Mouse (Mus musculus) kidney, adult 8-10 months (tissue): ENCODE data around the gene Slc8b1.
"Not testable (repeated sequence)": the region's sequence is repeated elsewhere in the genome, so short reads cannot be mapped to it uniquely, and the experiment has no call there.

ENCODE experiments used
- DNase-seq, 2 experiments: peaks; one replicate each; pipeline ENCODE4 v3.0.0; 2022

The Slc8b1 gene

DNA sequence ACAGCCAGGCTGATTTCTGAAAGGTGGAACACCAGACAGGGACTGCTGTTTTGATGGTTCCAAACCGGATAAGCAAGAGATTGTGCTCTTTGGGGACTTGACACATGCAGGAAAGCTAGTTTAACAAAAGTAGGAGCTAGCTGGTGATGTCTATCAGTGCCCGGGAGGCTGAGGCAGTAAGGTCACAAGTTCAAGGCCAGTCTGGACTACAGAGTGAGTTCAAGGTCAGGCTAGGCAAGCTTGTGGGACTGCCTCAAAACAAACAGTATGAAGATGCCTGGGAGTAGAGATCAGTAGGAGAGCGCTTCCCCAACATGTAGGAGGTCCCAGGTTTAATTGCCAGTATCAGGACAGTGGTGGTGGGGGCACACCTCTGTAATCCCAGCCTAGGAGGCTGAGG, 13.9 kb upstream of the Slc8b1 start:
- no peak for DNase-seq

DNA sequence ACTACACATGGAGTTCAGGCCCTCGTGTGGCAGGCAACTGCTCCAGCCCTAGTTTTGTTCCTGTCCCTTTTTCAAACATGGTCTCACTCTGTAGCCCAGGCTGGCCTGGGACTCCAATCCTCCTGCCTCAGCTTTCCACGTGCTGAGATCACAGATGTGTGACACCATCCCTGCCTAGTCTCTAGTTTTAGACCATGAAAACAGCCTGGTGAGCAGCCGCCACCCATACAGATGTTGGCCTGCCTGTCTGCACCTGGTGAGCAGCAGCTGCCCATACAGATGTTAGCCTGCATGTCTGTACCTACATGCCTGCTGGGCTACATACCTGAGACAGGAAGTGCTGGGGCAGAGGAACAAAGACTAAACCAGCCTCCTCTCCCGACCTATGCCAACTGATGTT, 11.8 kb upstream of the Slc8b1 start:
- no peak for DNase-seq

DNA sequence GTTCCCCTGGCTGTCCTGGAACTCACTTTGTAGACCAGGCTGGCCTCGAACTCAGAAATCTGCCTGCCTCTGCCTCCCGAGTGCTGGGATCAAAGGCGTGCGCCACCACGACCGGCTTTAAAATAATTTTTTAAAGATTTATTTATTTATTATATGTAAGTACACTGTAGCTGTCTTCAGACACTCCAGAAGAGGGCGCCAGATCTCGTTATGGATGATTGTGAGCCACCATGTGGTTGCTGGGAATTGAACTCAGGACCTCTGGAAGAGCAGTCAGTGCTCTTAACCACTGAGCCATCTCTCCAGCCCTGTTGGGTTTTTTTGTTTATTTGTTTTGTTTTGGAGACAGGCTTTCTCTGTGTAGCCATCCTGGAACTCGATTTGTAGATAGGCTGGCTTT, 10.4 kb upstream of the Slc8b1 start:
- DNase-seq = not testable (repeated sequence)

DNA sequence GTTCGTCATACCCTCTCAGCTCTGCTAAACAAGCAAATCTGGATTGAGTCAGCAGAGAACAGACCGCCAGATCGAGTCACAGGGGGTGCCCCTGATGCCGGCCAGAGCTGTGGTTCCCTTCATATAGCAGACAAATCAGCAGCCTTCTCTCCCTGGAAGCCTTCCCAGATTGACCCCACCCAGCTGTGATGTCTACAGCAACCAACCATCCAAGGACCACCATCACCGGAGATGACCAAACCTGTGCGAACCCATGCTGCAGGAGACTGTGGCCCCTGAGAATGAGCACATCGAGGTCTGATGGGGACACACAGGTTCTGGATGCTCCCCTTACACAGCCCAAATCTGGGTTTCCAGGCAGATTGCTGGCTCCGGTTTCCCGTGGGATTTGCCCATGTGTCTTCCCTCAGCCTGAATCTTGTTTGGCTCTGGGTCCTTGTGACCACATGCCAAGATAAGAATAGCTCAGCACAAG, 8.8 kb upstream of the Slc8b1 start:
- DNase-seq = no peak

DNA sequence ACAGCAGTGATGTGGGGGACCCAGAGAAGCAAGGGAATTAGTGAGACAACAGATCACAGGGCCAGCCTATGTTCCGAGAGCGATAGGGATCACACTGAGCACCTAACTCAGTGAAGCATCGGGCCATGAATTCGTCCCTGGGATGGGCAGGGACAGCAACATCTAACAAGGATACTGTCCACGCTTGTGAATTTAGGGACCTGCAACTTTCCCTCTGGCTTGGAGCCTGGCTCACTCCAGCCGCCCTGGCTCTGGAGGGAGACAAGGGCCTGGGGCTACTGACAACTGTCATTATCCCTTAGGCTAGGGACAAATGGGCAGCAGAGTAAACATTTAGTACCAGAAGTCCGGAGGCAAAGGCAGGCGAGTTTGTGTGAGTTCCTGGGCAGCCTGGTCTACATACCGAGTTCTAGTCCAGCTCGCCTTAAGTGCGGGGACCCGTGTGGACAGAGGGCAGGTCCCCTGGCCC, 8.3 kb upstream of the Slc8b1 start:
- DNase-seq = no peak

DNA sequence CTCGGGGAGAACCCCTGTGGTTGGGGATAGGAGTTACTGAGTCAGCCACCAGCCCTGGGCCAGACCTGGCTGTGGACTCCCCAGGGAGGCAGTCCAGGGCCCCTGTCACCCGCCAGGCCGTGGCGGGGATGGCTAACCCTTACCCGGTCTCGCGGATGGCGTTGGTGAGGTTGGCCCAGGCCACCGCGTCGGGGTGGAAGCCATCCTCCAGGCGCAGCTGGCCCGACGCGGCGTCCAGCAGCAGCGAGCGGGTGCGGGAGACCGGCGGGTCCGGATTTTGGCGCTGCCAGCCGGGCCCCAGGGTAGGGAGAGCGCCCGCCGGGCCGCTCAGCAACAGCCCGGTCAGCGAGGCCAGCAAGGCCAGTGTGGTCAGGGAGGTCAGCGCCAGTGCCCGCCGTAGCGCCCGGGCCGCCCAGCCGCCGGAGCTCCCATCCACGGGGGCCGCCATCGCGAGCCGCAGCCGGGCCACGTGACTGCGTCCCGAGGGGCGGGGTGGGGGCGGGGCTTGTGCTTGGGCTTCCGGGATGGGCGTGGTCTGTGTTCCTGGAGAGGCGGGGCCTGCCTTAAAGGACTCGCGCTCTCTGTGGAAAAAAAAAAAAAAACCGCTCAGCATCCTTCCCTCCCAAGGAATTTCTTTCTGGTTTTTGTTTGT, 7.7 kb upstream of the Slc8b1 start, which contains the start of gene Plbd2:
Plbd2 (minus strand) TSS at position 482 of the 652 bp plus-strand sequence.
- DNase-seq = peak; percentile 64 to 76

DNA sequence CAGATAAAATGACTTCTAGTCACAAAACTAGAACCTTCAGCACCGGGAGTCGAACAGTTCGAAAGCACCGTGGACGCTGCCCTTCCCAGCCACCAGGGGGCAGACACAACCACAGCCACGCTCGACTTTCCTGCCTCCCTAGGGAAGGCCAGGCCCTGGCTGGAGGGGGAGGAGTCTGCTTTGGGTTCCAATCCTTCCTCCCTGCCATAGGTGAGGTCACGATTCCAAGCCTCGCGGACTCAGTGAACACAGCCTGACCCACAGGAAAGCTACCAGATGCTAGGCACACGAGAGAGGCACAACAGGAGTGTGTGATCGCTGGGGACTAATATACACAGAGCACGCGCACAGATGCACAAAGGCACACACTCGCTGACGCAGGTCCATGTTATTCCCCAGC, 5.6 kb upstream of the Slc8b1 start:
- DNase-seq = peak; percentile 77 to 88

DNA sequence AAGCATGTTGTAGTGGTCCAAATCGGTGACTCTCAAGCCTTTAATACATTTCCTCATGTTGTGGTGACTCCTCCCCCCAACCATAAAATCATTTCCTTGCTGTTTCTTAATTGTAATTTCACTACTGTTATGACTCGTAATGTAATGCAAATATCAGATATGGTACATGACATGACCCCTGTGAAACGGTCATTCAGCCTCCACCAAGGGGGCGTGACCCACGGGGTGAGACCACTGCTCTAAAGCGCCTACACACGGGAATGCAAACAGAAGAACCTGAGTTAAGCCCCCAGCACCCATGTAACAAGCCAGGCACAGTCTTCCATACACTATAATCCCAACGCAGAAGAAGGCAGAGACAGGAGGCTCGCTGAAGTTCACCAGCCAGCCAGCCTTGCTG, 5.2 kb upstream of the Slc8b1 start:
- DNase-seq = no peak

DNA sequence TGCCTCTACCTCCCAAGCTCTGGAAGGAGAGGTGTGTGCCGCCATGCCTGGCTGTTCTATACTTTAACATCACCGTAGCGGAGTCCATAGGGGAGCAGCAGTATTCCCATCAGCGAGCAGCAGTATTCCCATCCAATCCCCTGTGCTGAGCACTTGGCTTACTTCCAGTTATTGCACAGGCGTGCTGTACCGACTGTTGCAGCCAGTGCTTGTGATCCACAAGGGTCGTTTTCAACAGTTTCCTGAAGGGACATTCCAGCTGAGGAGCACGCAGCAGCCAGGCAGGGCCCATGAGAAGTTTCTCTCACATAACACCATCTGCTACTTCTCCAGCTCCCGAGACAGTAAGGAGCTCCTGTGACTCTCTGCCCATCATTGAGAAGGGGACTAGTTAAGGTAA, 4.5 kb upstream of the Slc8b1 start:
- no peak for DNase-seq

DNA sequence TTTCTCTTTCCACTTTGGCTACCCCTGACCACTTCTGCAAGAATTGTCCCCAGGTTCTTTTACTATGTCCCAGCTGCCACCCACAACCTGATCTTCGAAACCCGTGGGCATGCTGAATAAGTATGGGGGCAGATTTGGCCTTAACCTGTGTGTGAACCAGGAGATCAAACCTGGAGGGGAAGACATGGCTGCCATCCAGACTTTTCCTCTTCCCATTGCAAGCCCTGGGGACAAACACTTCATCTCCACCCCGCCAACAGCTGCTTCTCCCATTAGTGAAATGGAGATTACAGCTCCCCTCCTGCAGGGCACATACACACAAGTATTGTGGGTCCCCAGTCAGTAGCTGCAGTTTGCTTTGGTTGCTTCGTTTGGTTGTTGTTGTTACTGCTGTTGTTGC, 3.7 kb upstream of the Slc8b1 start:
- no peak for DNase-seq

DNA sequence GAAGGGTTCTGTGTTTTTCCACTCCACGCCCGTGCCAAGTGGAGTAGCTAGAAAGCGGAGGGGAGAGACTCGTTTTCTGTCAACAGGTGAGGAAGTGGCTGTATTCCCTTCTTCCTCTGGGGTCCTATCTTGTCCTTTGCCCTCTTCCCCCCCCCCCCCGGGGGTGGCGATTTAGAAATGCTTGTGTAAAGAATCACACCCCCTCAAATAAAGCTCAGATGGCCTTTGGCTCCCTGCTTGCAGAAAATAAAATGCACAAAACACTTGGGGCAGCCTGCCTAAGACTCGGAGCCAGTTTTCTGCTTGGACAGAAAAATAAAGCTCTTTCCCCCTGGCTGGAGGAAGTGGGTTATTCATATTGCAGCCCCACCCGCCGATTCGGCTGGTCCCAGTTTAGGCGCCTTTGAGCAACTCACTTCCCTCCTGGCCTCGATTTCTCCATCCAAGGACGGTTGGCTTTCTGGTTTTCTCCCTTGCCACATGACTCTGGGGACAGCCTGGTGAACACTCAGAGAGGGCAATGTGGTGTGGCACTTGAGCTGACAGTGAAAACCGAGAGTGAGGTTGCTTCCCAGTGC, 764 bp downstream of the Slc8b1 start:
- no peak for DNase-seq

DNA sequence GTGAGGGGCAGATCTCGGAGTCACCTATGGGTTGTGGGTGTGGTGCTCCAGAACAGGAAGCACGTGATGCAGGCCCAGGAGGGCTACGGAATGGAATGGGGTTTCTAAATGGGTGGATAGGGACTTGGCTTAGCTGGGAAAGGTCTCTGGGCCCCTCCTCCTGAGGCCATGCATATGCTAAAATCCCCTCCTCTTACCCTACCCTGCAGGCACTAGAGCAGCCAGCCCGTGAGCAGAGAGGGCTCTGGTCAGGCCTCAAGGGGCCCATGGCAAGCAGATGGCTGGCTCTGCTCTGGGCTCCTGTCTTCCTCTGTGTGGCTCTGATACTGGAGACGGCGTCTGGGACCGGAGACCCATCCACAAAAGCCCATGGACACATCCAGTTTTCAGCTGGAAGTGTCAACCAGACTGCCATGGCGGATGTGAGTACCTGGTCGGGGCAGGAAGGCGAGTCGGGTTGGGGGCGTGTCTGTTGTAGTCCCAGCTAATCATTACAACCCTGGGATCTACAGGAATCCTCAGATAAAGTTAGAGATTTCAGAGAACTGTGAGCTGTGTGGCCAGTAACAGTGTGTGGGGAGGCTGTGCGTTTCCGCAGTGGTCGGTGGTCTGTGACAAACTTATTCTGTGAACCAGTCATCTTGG, 2.1 kb downstream of the Slc8b1 start:
- DNase-seq = peak in 1 of 2 experiments; percentile 40

DNA sequence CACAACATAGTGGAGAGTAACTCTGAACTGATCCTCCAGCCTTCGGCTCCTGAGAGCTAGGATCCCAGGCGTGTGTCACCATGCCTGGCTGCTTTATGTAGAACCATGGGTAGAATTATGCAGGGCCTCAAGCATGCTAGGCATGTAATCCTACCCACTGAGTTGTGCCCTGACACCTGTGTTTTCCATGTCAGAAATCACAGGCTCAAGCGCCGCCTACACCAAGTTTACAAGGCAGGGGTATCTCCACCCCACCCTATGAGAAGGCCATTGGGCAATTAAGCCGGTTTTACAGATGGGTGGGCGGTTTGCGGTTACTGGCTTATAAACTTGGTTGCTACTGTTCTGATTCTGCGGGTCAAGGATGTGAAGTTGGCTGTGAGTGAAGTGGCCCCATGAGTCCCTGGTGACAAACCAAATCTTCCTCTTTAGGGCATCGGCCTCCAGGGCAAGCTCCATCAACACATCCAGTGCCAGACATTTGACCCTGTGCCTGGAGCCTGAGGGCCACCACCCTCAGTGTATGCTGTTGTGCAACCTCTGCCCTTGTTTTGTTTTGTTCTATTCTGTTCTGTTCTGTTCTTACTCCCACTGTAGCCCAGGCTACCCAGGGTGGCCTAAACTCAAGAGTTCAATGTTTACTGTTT, 3.2 kb downstream of the Slc8b1 start:
- no peak for DNase-seq

DNA sequence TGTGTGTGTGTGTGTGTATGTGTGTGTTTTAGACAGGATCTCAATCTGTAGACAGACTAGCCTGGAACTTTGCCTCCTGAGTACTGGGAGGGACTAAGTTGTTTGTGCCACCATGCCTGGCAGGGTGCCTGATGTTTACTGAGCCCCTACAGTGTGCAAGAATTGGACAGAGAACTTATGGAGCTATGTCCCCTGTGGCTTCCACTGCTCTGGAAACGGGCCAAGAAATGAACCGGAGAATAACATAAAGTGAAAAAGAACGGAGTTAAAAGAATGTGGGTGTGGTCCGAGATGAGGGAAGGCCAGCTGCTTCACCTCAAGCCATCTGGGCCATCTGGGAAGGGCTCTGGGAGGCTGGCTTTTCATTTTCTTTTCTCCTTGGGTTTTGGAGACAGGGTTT, 3.8 kb downstream of the Slc8b1 start:
- DNase-seq = no peak

DNA sequence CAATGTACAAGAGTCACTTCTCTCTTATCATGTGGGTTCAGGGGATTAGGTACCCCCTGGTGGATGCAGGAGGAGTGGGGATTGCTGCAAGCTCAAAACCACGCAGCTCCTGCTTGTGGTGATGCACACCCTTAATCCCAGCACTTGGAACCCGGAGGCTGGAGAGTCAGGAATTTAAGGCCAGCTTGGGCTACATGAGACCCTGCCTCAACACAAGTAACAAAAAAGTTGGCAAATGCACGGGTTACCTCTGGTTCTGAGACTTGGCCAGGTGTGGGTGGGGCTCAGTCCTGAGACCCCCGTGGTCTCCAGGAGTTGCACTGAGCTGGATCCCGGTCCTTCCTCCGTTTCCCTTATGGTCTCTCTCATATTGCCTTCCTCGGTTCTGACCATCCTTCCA, 4.5 kb downstream of the Slc8b1 start:
- DNase-seq = no peak

DNA sequence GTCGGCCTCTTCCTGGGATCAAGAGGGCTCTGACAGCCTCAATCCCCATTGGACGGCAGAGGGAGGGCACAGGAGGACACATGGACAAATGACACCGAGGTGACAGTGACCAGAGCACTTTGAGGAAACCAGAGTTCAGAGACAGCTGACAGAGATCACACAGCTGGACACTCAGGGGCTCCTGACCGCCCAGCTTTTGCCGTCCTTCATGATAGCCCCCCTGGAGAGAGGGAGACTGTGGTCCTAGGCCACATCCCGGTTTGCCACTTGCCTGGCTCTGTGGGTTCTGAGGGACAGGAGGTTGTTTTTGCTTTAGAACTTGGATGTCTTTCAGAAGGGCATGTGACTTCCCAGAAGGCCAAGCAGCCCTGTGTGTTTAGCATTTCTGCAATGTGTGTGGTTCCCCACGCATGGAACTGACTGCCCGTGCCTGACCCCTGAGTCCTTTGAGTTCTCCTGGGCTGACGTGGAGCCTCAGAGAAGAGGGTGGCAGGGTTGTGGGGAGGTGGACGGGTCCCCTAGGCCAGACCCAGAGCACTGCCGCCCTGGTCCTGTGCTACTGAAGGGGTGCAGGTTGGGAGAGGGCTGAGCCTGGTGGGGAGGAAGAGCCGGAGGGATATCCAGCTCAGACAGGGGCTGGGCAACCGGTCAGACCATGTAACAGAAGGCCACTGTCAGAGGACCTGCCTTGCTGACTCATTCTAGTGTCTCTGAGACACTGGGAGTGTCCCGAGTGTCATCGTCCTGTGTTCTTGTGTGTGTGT, 5.4 kb downstream of the Slc8b1 start:
- peak; percentile 74 to 83 for DNase-seq

DNA sequence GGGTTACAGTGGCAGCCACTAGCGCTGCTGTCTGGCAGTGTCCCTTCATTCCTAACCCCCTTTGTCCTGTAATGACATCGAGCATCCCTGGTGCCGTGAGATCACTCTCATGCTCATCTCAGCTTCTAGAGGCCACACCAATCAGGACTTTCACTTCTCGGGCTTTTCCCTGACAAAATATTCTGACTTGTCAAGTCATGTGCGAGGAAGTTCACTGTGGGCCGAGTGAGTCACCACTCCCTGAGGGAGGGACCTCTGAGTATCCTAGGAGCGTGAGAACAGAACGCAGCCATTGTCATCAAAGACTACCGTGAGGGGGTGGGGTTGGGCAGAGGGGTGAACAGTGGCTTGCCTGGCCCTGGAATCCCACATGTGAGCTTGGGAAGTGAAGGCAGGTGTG, 6.6 kb downstream of the Slc8b1 start:
- DNase-seq = peak in 1 of 2 experiments; percentile 33

DNA sequence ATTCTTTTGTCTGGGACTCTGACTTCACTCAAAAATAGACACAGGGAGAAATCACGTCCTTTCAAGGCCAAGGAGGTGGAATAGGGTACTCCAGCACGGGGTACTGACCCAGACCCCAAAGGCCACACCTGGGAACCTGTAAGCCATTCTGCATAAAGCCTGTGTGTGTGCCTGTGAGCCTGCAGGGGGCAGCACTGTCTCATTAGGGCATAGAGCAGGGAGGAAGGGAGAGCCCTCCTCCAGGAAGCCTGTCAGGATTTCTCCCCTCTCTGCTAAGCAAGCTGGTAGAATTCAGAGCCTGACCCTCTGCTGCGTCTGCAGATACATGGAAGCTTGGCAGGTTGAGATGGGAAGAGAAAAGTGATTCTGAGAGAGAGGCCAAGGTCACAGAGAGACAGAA, 11.7 kb downstream of the Slc8b1 start:
- peak in 1 of 2 experiments; percentile 45 for DNase-seq

DNA sequence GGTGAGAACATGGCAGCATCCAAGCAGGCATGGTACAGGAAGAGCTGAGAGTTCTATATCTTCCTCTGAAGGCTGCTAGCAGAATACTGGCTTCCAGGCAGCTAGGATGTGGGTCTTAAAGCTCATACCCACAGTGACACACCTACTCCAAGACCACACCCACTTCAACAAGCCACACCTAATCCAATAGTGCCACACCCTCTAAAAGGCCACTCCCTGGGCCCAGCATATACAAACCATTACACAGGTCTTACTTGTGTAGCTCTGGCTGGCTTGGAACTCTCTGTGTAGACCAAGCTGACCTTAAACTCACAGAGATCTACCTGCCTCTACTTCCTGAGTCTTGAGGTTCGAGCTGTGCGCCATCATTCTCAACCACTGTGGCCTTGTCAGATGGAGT, 13.8 kb downstream of the Slc8b1 start:
- no peak for DNase-seq

DNA sequence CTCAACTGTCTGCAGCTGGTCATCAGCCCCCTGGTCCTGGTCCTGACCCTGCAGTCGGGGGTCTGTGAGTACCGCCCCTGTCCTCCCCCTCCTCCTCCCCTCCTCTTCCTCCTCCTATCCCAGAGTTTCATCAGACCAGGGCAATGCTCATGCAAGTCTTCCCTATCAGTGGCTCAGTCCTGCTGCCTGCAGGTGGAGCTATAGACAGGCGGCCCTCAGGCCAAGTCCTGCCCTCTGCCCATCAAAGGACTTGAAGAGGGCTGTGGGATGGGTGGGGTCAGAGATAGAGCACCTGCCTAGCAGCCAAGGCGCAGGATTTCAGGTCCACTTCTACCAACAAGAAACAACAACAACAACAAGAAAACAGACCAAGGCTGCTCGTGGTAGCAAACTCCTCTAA, 14.8 kb downstream of the Slc8b1 start:
- no peak for DNase-seq

DNA sequence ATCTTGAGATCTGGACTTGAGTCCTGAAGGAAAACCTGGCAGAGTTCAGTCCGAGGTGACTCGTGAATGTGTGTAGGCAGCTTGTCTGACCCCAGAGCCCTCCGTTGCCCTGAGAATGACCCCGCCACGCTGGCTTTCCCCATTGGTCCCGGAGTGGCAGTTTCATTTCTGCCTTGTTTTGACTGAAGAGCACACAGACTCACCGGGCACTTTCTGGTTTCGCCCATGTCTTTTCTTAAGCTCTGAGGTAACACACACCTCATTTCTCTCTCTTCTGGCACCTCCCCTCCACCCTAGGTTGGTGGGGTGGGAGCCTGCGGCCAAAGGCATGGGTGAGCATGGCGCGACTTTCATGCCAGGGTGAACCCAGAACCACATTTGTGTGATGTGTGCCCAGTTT, 15.3 kb downstream of the Slc8b1 start:
- no peak for DNase-seq

DNA sequence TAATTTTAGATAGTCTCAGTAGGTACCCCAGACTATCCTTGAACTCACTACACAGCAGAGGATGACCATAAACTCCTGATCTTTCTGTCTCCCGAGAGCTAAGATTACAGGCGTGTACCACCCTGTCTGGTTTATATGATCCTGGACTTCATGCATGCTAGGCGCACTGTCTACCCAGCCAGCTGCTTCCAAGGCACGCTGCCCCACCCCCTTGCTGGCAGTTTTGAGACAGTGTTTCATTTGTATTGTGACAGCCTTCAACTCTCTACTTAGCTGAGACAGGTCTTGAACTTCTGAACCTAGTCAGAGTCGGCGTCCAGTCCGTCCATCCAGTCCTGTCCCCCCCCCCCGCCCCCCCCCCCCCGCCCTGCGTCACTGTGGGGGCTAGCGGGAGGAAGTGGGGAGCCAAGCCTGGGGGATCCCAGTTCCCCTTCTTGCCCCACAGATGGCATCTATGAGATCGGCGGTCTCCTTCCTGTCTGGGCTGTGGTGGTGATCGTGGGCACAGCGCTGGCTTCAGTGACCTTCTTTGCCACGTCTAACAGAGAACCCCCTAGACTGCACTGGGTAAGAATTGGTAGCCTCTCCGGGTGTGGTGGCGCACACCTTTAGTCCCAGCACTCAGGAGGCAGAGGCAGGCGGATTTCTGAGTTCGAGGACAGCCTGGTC, 16.5 kb downstream of the Slc8b1 start:
- DNase-seq = no peak
